Mouse (Mus musculus) heart, adult 8-10 months (tissue): ENCODE results near the gene Ldlrad3. TPM values are rescaled to one million over a fixed set of nuclear protein-coding genes. Genes with fewer than 3 reads are reported as not detected.

Source experiments
- DNase-seq: peaks from one replicate; pipeline ENCODE4 v3.0.0; 2022; ENCODE audit warnings: low spot score
- total RNA-seq, 4 experiments: library from RNA; stranded (reverse); gene quantifications; 2 replicates each; pipeline ENCODE4 v1.2.4; 2022

The Ldlrad3 gene
- total RNA-seq, 4 experiments from 2014 or later: 3.1 to 3.7 (median 3.4) TPM

- no peak for DNase-seq
Measured at GRCm38 (mm10) chr2:102185069-102185950, 875 bp downstream of the Ldlrad3 start.

GRCm38 (mm10) chr2:102183720-102184480 is 2.3 kb downstream of the Ldlrad3 start:
- no peak for DNase-seq

GRCm38 (mm10) chr2:102181459-102181858 is 4.7 kb downstream of the Ldlrad3 start:
- no peak for DNase-seq

GRCm38 (mm10) chr2:102176434-102176772 is 9.8 kb downstream of the Ldlrad3 start:
- DNase-seq: no peak

- DNase-seq: no peak
Measured at GRCm38 (mm10) chr2:102175741-102176433, 10.3 kb downstream of the Ldlrad3 start.

- DNase-seq: no peak
Measured at GRCm38 (mm10) chr2:102172458-102172857, 13.7 kb downstream of the Ldlrad3 start.

GRCm38 (mm10) chr2:102166550-102167325 is 19.4 kb downstream of the Ldlrad3 start:
- peak; percentile 19 for DNase-seq

GRCm38 (mm10) chr2:102163106-102163505 is 23.1 kb downstream of the Ldlrad3 start:
- no peak for DNase-seq

- no peak for DNase-seq
Measured at GRCm38 (mm10) chr2:102157555-102157954, 28.6 kb downstream of the Ldlrad3 start.

GRCm38 (mm10) chr2:102157010-102157409 is 29.2 kb downstream of the Ldlrad3 start:
- DNase-seq: no peak

- no peak for DNase-seq
Measured at GRCm38 (mm10) chr2:102156460-102156859, 29.7 kb downstream of the Ldlrad3 start.

- no peak for DNase-seq
Measured at GRCm38 (mm10) chr2:102155306-102156015, 30.7 kb downstream of the Ldlrad3 start.

GRCm38 (mm10) chr2:102154771-102155211 is 31.4 kb downstream of the Ldlrad3 start:
- DNase-seq: no peak

GRCm38 (mm10) chr2:102154328-102154727 is 31.9 kb downstream of the Ldlrad3 start:
- no peak for DNase-seq

- no peak for DNase-seq
Measured at GRCm38 (mm10) chr2:102153516-102153915, 32.7 kb downstream of the Ldlrad3 start.

- no peak for DNase-seq
Measured at GRCm38 (mm10) chr2:102152851-102153250, 33.3 kb downstream of the Ldlrad3 start.

GRCm38 (mm10) chr2:102149058-102149457 is 37.1 kb downstream of the Ldlrad3 start:
- DNase-seq: no peak

GRCm38 (mm10) chr2:102148093-102148492 is 38.1 kb downstream of the Ldlrad3 start:
- no peak for DNase-seq

- no peak for DNase-seq
Measured at GRCm38 (mm10) chr2:102147561-102147960, 38.6 kb downstream of the Ldlrad3 start.

GRCm38 (mm10) chr2:102146386-102146785 is 39.8 kb downstream of the Ldlrad3 start:
- DNase-seq: no peak

GRCm38 (mm10) chr2:102145036-102145435 is 41.1 kb downstream of the Ldlrad3 start:
- DNase-seq: no peak
